In genomic region chr9:60991509-60991908, GRCm38 (mm10) we compare ENCODE assay signal across 9 mouse cellular contexts.
DNase-seq lines count a peak whose midpoint lies in the region; TF ChIP-seq lines count a peak whose summit lies in the region.
"Had no signal": no experiment of that assay in that cellular context is flagged by ENCODE, and none has a peak within 500 bp of the region (broad histone marks: within the 10 kb centered on the region; RNA-seq: fewer than 3 reads in every experiment).

No protein-coding gene starts in this region.

- WGBS in bone marrow, adult 2 months: 2% methylated on average over 5 of the region's 5 CpGs
- 96% methylated on average over 5 of the region's 5 CpGs for WGBS in cerebellum, adult 2 months

- H3K27me3 ChIP-seq in cerebellum, adult 2 months (ENCODE audit: control insufficient read depth, insufficient read depth, low read length): no peaks in the 10 kb centered on the region

- no peak for TF ChIP-seq CTCF in bone marrow, adult 2 months (IDR thresholded peaks at IDR 0.05; ENCODE audit: control insufficient read depth, insufficient read depth, low read length)
- TF ChIP-seq CTCF in cerebellum, adult 2 months (IDR thresholded peaks at IDR 0.05; ENCODE audit: borderline replicate concordance, insufficient read depth, low read depth, low read length): no peak

- H3K4me3 ChIP-seq in bone marrow, adult 2 months (replicated peaks; ENCODE audit: control insufficient read depth, low read depth, low read length): no peak overlapping the region
- no peak overlapping the region for H3K4me3 ChIP-seq in cerebellum, adult 2 months (replicated peaks; ENCODE audit: insufficient read depth, low read depth, low read length)
- H3K4me3 ChIP-seq: left cerebral cortex, adult 2 months had no signal

- TF ChIP-seq POLR2A in bone marrow, adult 2 months (IDR thresholded peaks at IDR 0.05; ENCODE audit: borderline replicate concordance, control insufficient read depth, low read depth, low read length): peak; percentile 33; the same call in 1 of the 2 replicates
- no peak for TF ChIP-seq POLR2A in cerebellum, adult 2 months (IDR thresholded peaks at IDR 0.05; ENCODE audit: borderline replicate concordance, insufficient read depth, low read length)

- peak overlapping the region; percentile 88 for H3K27ac ChIP-seq in bone marrow, adult 2 months (ENCODE audit: control insufficient read depth, insufficient read depth, low read depth, low read length, poor library complexity)
- no peak overlapping the region for H3K27ac ChIP-seq in cerebellum, adult 2 months (ENCODE audit: insufficient read depth, low read length)
- H3K27ac ChIP-seq: left cerebral cortex, adult 2 months had no signal

- peak; percentile 51 for DNase-seq in layer of hippocampus, adult 11-12 months (ENCODE audit: low spot score)
- no peak for DNase-seq in layer of hippocampus, adult 8-10 months (ENCODE audit: low spot score in 2 of 2)
- peak; percentile 31 for DNase-seq in lung, postnatal 14 days
- DNase-seq in thymus, adult 18-20 months: peak; percentile 80 to 88
- DNase-seq in cerebellum, postnatal 25 days: no peak
- DNase-seq in urinary bladder, postnatal 36 days (ENCODE audit: low spot score in 2 of 2): no peak
- DNase-seq in cerebellum, adult 2 months: no peak

- H3K4me1 ChIP-seq in bone marrow, adult 2 months (ENCODE audit: control insufficient read depth, insufficient read depth, low read length): peaks cover 8% of the 10 kb centered on the region; the same call in 1 of the 2 replicates
- H3K4me1 ChIP-seq in cerebellum, adult 2 months (ENCODE audit: control insufficient read depth, insufficient read depth, low read length): no peaks in the 10 kb centered on the region

Comparison
In these comparisons a context has a peak if more than half of its experiments do, and no peak if none do; other contexts are left out.
1. DNase-seq: peak in layer of hippocampus, adult 11-12 months (single experiment), lung, postnatal 14 days (single experiment) and thymus, adult 18-20 months (2 of 2); none in layer of hippocampus, adult 8-10 months (0 of 2), cerebellum, postnatal 25 days (0 of 2), urinary bladder, postnatal 36 days (0 of 2) and cerebellum, adult 2 months (0 of 2).